28 mouse cellular contexts compared by ENCODE assay signal in genomic region chr11:104083716-104084115, GRCm38 (mm10). TPM values are rescaled to one million over a fixed set of nuclear protein-coding genes. Genes with fewer than 3 reads are reported as not detected.
"Had no signal": no experiment of that assay in that cellular context is flagged by ENCODE, and none has a peak within 500 bp of the region (broad histone marks: within the 10 kb centered on the region; RNA-seq: fewer than 3 reads in every experiment).

No protein-coding gene starts in this region.

- ATAC-seq: hindbrain, postnatal 0 days; inflammation-experienced regulatory T-cells, adult 6 months; intestine, embryonic 15.5 days; intestine, postnatal 0 days had no signal

- H3K36me3 ChIP-seq: heart, embryonic 13.5 days; heart, embryonic 15.5 days; hindbrain, embryonic 10.5 days; hindbrain, embryonic 12.5 days; intestine, embryonic 15.5 days; limb, embryonic 10.5 days; limb, embryonic 12.5 days had no signal

- H3K27me3 ChIP-seq: heart, embryonic 13.5 days; heart, embryonic 15.5 days; hindbrain, embryonic 12.5 days; intestine, embryonic 15.5 days; limb, embryonic 12.5 days had no signal

- H3K4me2 ChIP-seq: heart, embryonic 11.5 days; heart, embryonic 13.5 days; heart, embryonic 15.5 days; hindbrain, embryonic 12.5 days; hindbrain, embryonic 14.5 days; intestine, embryonic 15.5 days; limb, embryonic 12.5 days; liver, embryonic 11.5 days had no signal

- H3K9me3 ChIP-seq: heart, embryonic 13.5 days; heart, embryonic 15.5 days; hindbrain, embryonic 10.5 days; hindbrain, embryonic 12.5 days; intestine, embryonic 15.5 days; limb, embryonic 10.5 days; limb, embryonic 12.5 days had no signal

- H3K4me3 ChIP-seq: heart, adult 2 months; heart, embryonic 13.5 days; heart, embryonic 15.5 days; hindbrain, embryonic 10.5 days; hindbrain, embryonic 12.5 days; intestine, embryonic 15.5 days; layer of hippocampus, adult 2 months; left cerebral cortex, adult 2 months; limb, embryonic 10.5 days; limb, embryonic 12.5 days had no signal

- DNase-seq: gastrocnemius, postnatal 14 days; gastrocnemius, postnatal 36 days; heart, adult 11 months; heart, adult 2 months; heart, postnatal 14 days; heart, postnatal 4 days; kidney, adult 18-20 months; kidney, adult 8-10 months; kidney, postnatal 10 days; kidney, postnatal 25 days; kidney, postnatal 4 days; liver had no signal

- H3K9ac ChIP-seq: heart, embryonic 13.5 days; heart, embryonic 15.5 days; hindbrain, embryonic 12.5 days; hindbrain, embryonic 14.5 days; intestine, embryonic 15.5 days; limb, embryonic 12.5 days had no signal

- H3K4me1 ChIP-seq: heart, embryonic 13.5 days; heart, embryonic 15.5 days; intestine, embryonic 15.5 days had no signal

- H3K27ac ChIP-seq: heart, adult 2 months; heart, embryonic 13.5 days; heart, embryonic 15.5 days; hindbrain, embryonic 10.5 days; hindbrain, embryonic 12.5 days; hindbrain, embryonic 14.5 days; hindbrain, postnatal 0 days; intestine, embryonic 15.5 days; layer of hippocampus, adult 2 months; left cerebral cortex, adult 2 months; limb, embryonic 10.5 days; limb, embryonic 12.5 days had no signal

RNA-seq across cellular contexts. Expression of gene Crhr1, which starts 48.9 kb away (rescaled TPM):
- polyA plus RNA-seq: heart, adult 2 months; heart, embryonic 11.5 days; heart, embryonic 13.5 days; heart, embryonic 15.5 days; heart, postnatal 0 days; inflammation-experienced regulatory T-cells, adult 6 months; intestine, postnatal 0 days; liver, embryonic 11.5 days had no signal
